Mouse (Mus musculus): ENCODE measurements around the gene Gm11042. TPM values are rescaled to one million over a fixed set of nuclear protein-coding genes. Genes with fewer than 3 reads are reported as not detected.

Gene Gm11042
- total and polyA plus RNA-seq, 2 experiments from 2014 or later = not detected

GRCm38 (mm10) chr12:74342720-74343119 lies 26.5 kb upstream of the Gm11042 start:
- TF ChIP-seq EP300 (IDR thresholded peaks at IDR 0.05; ENCODE audit: low read depth) (no peak), CTCF (IDR thresholded peaks at IDR 0.05; ENCODE audit: low read depth) (no peak)
- no peaks in the 10 kb centered on the region for H3K27me3 ChIP-seq (ENCODE audit: control insufficient read depth, insufficient read depth, low read length)
- H3K27ac ChIP-seq (ENCODE audit: low read depth) = no peak overlapping the region
- no peaks in the 10 kb centered on the region for H3K36me3 ChIP-seq (replicated peaks; ENCODE audit: control insufficient read depth, insufficient read depth, low read length)
- DNase-seq (ENCODE audit: low spot score) (no peak), ATAC-seq (ENCODE audit: insufficient read depth, low read depth) (no peak)
- WGBS = 89% methylated on average over 3 of the region's 3 CpGs
- H3K4me3 ChIP-seq (ENCODE audit: low read depth, low read length) = no peak overlapping the region
- H3K9me3 ChIP-seq (replicated peaks; ENCODE audit: control insufficient read depth, low read length) = no peaks in the 10 kb centered on the region
- no peak overlapping the region for H3K9ac ChIP-seq (replicated peaks; ENCODE audit: low read depth, low read length)
- H3K4me1 ChIP-seq (ENCODE audit: control insufficient read depth, insufficient read depth) = peaks cover 15% of the 10 kb centered on the region
- no peak overlapping the region for H3K4me2 ChIP-seq (ENCODE audit: low read depth, low read length)

GRCm38 (mm10) chr12:74340070-74340469 lies 23.9 kb upstream of the Gm11042 start:
- TF ChIP-seq EP300 (IDR thresholded peaks at IDR 0.05; ENCODE audit: low read depth) (0 out of 2 replicates have a peak, but pooled peaks have one; percentile 28), CTCF (IDR thresholded peaks at IDR 0.05; ENCODE audit: low read depth) (no peak)
- no peak overlapping the region for H3K4me3 ChIP-seq (ENCODE audit: low read depth, low read length)
- WGBS = 38% methylated on average over 2 of the region's 2 CpGs
- ATAC-seq (ENCODE audit: insufficient read depth, low read depth) (peak; percentile 88), DNase-seq (ENCODE audit: low spot score) (peak; percentile 71)
- no peaks in the 10 kb centered on the region for H3K9me3 ChIP-seq (replicated peaks; ENCODE audit: control insufficient read depth, low read length)
- peaks cover 15% of the 10 kb centered on the region for H3K4me1 ChIP-seq (ENCODE audit: control insufficient read depth, insufficient read depth)
- no peaks in the 10 kb centered on the region for H3K27me3 ChIP-seq (ENCODE audit: control insufficient read depth, insufficient read depth, low read length)
- H3K27ac ChIP-seq (ENCODE audit: low read depth) = peak overlapping the region; percentile 47
- no peak overlapping the region for H3K9ac ChIP-seq (replicated peaks; ENCODE audit: low read depth, low read length)
- H3K4me2 ChIP-seq (ENCODE audit: low read depth, low read length) = peak overlapping the region; percentile 44; the same call in 1 of the 2 replicates
- no peaks in the 10 kb centered on the region for H3K36me3 ChIP-seq (replicated peaks; ENCODE audit: control insufficient read depth, insufficient read depth, low read length)

GRCm38 (mm10) chr12:74333706-74334105 lies 17.5 kb upstream of the Gm11042 start:
- TF ChIP-seq EP300 (IDR thresholded peaks at IDR 0.05; ENCODE audit: low read depth) = no peak
- no peak for TF ChIP-seq CTCF (IDR thresholded peaks at IDR 0.05; ENCODE audit: low read depth)
- no peak overlapping the region for H3K9ac ChIP-seq (replicated peaks; ENCODE audit: low read depth, low read length)
- WGBS = 86% methylated on average over 6 of the region's 6 CpGs
- H3K27me3 ChIP-seq (ENCODE audit: control insufficient read depth, insufficient read depth, low read length) = no peaks in the 10 kb centered on the region
- H3K4me3 ChIP-seq (ENCODE audit: low read depth, low read length) = no peak overlapping the region
- H3K9me3 ChIP-seq (replicated peaks; ENCODE audit: control insufficient read depth, low read length) = no peaks in the 10 kb centered on the region
- ATAC-seq (ENCODE audit: insufficient read depth, low read depth) (no peak), DNase-seq (ENCODE audit: low spot score) (no peak)
- no peaks in the 10 kb centered on the region for H3K36me3 ChIP-seq (replicated peaks; ENCODE audit: control insufficient read depth, insufficient read depth, low read length)
- no peaks in the 10 kb centered on the region for H3K4me1 ChIP-seq (ENCODE audit: control insufficient read depth, insufficient read depth)
- no peak overlapping the region for H3K4me2 ChIP-seq (ENCODE audit: low read depth, low read length)
- no peak overlapping the region for H3K27ac ChIP-seq (ENCODE audit: low read depth)

GRCm38 (mm10) chr12:74333016-74333415 lies 16.8 kb upstream of the Gm11042 start:
- 0 out of 2 replicates have a peak, but pooled peaks have one; percentile 41 for ATAC-seq (ENCODE audit: insufficient read depth, low read depth)
- TF ChIP-seq CTCF (IDR thresholded peaks at IDR 0.05; ENCODE audit: low read depth) (peak; percentile 81), EP300 (IDR thresholded peaks at IDR 0.05; ENCODE audit: low read depth) (no peak)
- WGBS = 21% methylated on average over 13 of the region's 13 CpGs
- no peaks in the 10 kb centered on the region for H3K4me1 ChIP-seq (ENCODE audit: control insufficient read depth, insufficient read depth)
- DNase-seq (ENCODE audit: low spot score) = peak; percentile 50
- H3K27me3 ChIP-seq (ENCODE audit: control insufficient read depth, insufficient read depth, low read length) = no peaks in the 10 kb centered on the region
- H3K9ac ChIP-seq (replicated peaks; ENCODE audit: low read depth, low read length) = no peak overlapping the region
- no peak overlapping the region for H3K27ac ChIP-seq (ENCODE audit: low read depth)
- H3K36me3 ChIP-seq (replicated peaks; ENCODE audit: control insufficient read depth, insufficient read depth, low read length) = no peaks in the 10 kb centered on the region
- H3K4me3 ChIP-seq (ENCODE audit: low read depth, low read length) = no peak overlapping the region
- H3K9me3 ChIP-seq (replicated peaks; ENCODE audit: control insufficient read depth, low read length) = no peaks in the 10 kb centered on the region
- H3K4me2 ChIP-seq (ENCODE audit: low read depth, low read length) = no peak overlapping the region

- Histone ChIP-seq H3K4me2 (ENCODE audit: low read depth, low read length) (no peak overlapping the region), H3K4me3 (ENCODE audit: low read depth, low read length) (no peak overlapping the region), H3K9me3 (replicated peaks; ENCODE audit: control insufficient read depth, low read length) (no peaks in the 10 kb centered on the region), H3K4me1 (ENCODE audit: control insufficient read depth, insufficient read depth) (no peaks in the 10 kb centered on the region), H3K27me3 (ENCODE audit: control insufficient read depth, insufficient read depth, low read length) (no peaks in the 10 kb centered on the region), H3K36me3 (replicated peaks; ENCODE audit: control insufficient read depth, insufficient read depth, low read length) (no peaks in the 10 kb centered on the region), H3K27ac (ENCODE audit: low read depth) (no peak overlapping the region), H3K9ac (replicated peaks; ENCODE audit: low read depth, low read length) (no peak overlapping the region)
- ATAC-seq (ENCODE audit: insufficient read depth, low read depth) = no peak
- no peak for DNase-seq (ENCODE audit: low spot score)
- WGBS = 84% methylated on average over 6 of the region's 6 CpGs
- TF ChIP-seq EP300 (IDR thresholded peaks at IDR 0.05; ENCODE audit: low read depth) = no peak
- TF ChIP-seq CTCF (IDR thresholded peaks at IDR 0.05; ENCODE audit: low read depth) = no peak
Observed at GRCm38 (mm10) chr12:74329759-74330158, 13.6 kb upstream of the Gm11042 start.

GRCm38 (mm10) chr12:74326644-74327043 lies 10.4 kb upstream of the Gm11042 start:
- no peak overlapping the region for H3K4me2 ChIP-seq (ENCODE audit: low read depth, low read length)
- no peak overlapping the region for H3K27ac ChIP-seq (ENCODE audit: low read depth)
- no peak overlapping the region for H3K4me3 ChIP-seq (ENCODE audit: low read depth, low read length)
- ATAC-seq (ENCODE audit: insufficient read depth, low read depth) (no peak), DNase-seq (ENCODE audit: low spot score) (no peak)
- no peaks in the 10 kb centered on the region for H3K27me3 ChIP-seq (ENCODE audit: control insufficient read depth, insufficient read depth, low read length)
- no peak overlapping the region for H3K9ac ChIP-seq (replicated peaks; ENCODE audit: low read depth, low read length)
- no peaks in the 10 kb centered on the region for H3K4me1 ChIP-seq (ENCODE audit: control insufficient read depth, insufficient read depth)
- 80% methylated on average over 3 of the region's 3 CpGs for whole genome bisulfite sequencing
- H3K36me3 ChIP-seq (replicated peaks; ENCODE audit: control insufficient read depth, insufficient read depth, low read length) = no peaks in the 10 kb centered on the region
- TF ChIP-seq EP300 (IDR thresholded peaks at IDR 0.05; ENCODE audit: low read depth) = no peak
- TF ChIP-seq CTCF (IDR thresholded peaks at IDR 0.05; ENCODE audit: low read depth) = no peak
- H3K9me3 ChIP-seq (replicated peaks; ENCODE audit: control insufficient read depth, low read length) = no peaks in the 10 kb centered on the region

Data from heart, postnatal 0 days (tissue).